Mouse (Mus musculus) stomach, postnatal 0 days (tissue): Measurements from ENCODE around the gene Actg1.

ENCODE experiments used
- CTCF ChIP-seq: IDR thresholded peaks from 2 replicates; pipeline ENCODE4 v1.5.1; 2016; ENCODE audit warnings: antibody characterized with exemption, low read depth, mild to moderate bottlenecking, moderate library complexity
- EP300 ChIP-seq: optimal IDR thresholded peaks from 2 replicates; pipeline ENCODE3; 2016; ENCODE audit warnings: antibody characterized with exemption

GRCm38 (mm10) chr11:120349986-120350702 lies 1.8 kb upstream of the Actg1 start:
- peak; percentile 46 for TF ChIP-seq CTCF
- no peak for TF ChIP-seq EP300
